Mouse (Mus musculus) hindbrain, embryonic 16.5 days (tissue): ENCODE measurements around the gene Vmn1r152. TPM values are rescaled to one million over a fixed set of nuclear protein-coding genes. Genes with fewer than 3 reads are reported as not detected.
"Not testable (repeated sequence)": the region's sequence is repeated elsewhere in the genome, so short reads cannot be mapped to it uniquely, and the experiment has no call there.

Source experiments
- ATAC-seq: fragments of 200-750 bp; cut with Nextera tagmentation; 2 replicates; pipeline ENCODE4 v1.8.0; 2017; ENCODE audit warnings: moderate TSS enrichment, moderate library complexity
- H3K27ac ChIP-seq: fragments of 300-500 bp; sonication (generic); 2 replicates; pipeline ENCODE4 v1.5.1; 2014; ENCODE audit warnings: low read depth, mild to moderate bottlenecking, control low read depth, low read length, moderate library complexity
- H3K27me3 ChIP-seq: fragments of 300-500 bp; sonication (generic); replicated peaks from 2 replicates; pipeline ENCODE4 v1.6.1; 2014; ENCODE audit warnings: low read length; ENCODE audit not compliant: control insufficient read depth, insufficient read depth
- H3K36me3 ChIP-seq: fragments of 300-500 bp; sonication (generic); 2 replicates; pipeline ENCODE4 v1.6.1; 2014; ENCODE audit warnings: mild to moderate bottlenecking, low read length, moderate library complexity, mixed read lengths; ENCODE audit not compliant: control insufficient read depth, insufficient read depth
- H3K4me1 ChIP-seq: fragments of 300-500 bp; sonication (generic); 2 replicates; pipeline ENCODE4 v1.6.1; 2014; ENCODE audit warnings: low read depth, low read length; ENCODE audit not compliant: control insufficient read depth, insufficient read depth
- H3K4me2 ChIP-seq: fragments of 300-500 bp; sonication (generic); 2 replicates; pipeline ENCODE4 v1.6.1; 2014; ENCODE audit warnings: mild to moderate bottlenecking, low read length, control low read depth, moderate library complexity
- H3K4me3 ChIP-seq: fragments of 300-500 bp; sonication (generic); 2 replicates; pipeline ENCODE4 v1.5.1; 2014; ENCODE audit warnings: mild to moderate bottlenecking, low read length, control low read depth, moderate library complexity
- H3K9ac ChIP-seq: fragments of 300-500 bp; sonication (generic); 2 replicates; pipeline ENCODE4 v1.6.1; 2014; ENCODE audit warnings: low read depth, mild to moderate bottlenecking, control low read depth, low read length, moderate library complexity
- H3K9me3 ChIP-seq: fragments of 300-500 bp; sonication (generic); 2 replicates; pipeline ENCODE4 v1.6.1; 2014; ENCODE audit warnings: mild to moderate bottlenecking, low read length, moderate library complexity; ENCODE audit not compliant: control insufficient read depth
- WGBS: fragments of 180-500 bp; shearing (Covaris S2); extraction: QIAGEN DNeasy Blood & Tissue Kit; methylation state at CpG from one replicate; pipeline ENCODE4 v1.1.7; 2014; 5-methylcytosine and 5-hydroxymethylcytosine counted together
- polyA plus RNA-seq: library from polyadenylated mRNA; unstranded; fragments of >200 nt; fragmentation: Nextera tagmentation; extraction: Ambion mirVana; gene quantifications from 2 replicates; pipeline ENCODE4 v1.2.1, GENCODE M21; 2015

Gene Vmn1r152
- polyA plus RNA-seq = not detected in 2 replicates

DNA sequence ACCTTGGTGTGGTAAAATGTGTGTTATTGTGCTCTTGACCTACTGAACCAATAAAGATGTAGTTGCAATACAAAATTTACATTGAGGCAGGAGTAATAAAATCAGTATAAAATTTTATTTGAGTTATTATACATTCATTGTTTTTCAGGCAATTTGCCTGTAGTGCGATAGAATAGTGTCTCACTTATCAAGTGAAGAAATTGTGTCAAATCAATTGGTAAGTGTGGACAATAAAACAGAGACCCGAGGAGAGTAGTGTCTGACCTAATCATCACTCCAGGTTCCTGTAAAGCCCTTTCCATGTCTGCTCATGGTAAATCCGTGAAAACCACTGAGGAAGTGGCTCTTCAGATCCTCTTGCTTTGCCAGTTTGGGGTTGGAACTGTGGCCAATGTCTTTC lies at the start of gene Vmn1r152:
TSS of gene Vmn1r152 (plus strand) at position 301 of the 400 bp plus-strand sequence.
- H3K4me1 ChIP-seq, H3K9ac ChIP-seq, H3K4me3 ChIP-seq, ATAC-seq, H3K4me2 ChIP-seq, H3K9me3 ChIP-seq, H3K36me3 ChIP-seq, H3K27me3 ChIP-seq, H3K27ac ChIP-seq: not testable (repeated sequence)
- WGBS = no CpG with 5 or more reads among the region's 3 CpGs

DNA sequence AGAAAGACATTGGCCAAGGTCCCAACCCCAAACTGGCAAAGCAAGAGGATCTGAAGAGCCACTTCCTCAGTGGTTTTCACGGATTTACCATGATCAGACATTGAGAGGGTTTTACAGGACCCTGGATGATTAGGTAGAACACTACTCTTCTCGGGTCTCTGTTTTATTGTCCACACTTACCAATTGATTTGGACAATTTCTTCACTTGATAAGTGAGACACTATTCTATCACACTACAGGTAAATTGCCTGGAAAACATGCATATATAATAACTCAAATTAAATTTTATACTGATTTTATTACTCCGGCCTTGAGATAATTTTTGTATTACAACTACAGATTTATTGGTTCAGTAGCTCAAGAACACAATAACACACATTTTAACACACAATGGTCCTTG lies 23.2 kb upstream of the Vmn1r152 start, which contains the start of gene Vmn1r151:
TSS of gene Vmn1r151 (minus strand) at position 101 of the 400 bp plus-strand sequence.
- not testable (repeated sequence) for H3K4me3 ChIP-seq, H3K27me3 ChIP-seq, H3K9ac ChIP-seq, H3K4me2 ChIP-seq, H3K9me3 ChIP-seq, ATAC-seq, H3K27ac ChIP-seq, H3K4me1 ChIP-seq, H3K36me3 ChIP-seq
- WGBS = 40% methylated on average over 1 of the region's 3 CpGs

DNA sequence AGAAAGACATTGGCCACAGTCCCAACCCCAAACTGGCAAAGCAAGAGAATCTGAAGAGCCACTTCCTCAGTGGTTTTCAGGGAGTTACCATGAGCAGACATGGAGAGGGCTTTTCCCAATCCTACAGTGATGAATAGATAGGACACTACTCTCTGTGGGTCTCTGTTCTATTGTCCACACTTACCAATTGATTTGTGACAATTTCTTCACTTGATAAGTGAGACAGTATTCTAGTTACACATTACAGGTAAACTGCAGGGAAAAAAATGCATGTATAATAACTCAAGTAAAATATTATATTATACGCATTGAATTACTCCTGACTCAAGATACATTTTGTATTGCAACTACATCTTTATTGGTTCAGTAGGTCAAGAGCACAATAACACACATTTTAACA lies 12.0 kb downstream of the Vmn1r152 start, which contains the start of gene Gm8677:
TSS of gene Gm8677 (minus strand) at position 101 of the 400 bp plus-strand sequence.
- H3K4me2 ChIP-seq, H3K4me1 ChIP-seq, H3K27me3 ChIP-seq, H3K27ac ChIP-seq, ATAC-seq, H3K9ac ChIP-seq, H3K36me3 ChIP-seq, H3K4me3 ChIP-seq, H3K9me3 ChIP-seq: not testable (repeated sequence)
- whole genome bisulfite sequencing = no CpG with 5 or more reads among the region's 1 CpGs

DNA sequence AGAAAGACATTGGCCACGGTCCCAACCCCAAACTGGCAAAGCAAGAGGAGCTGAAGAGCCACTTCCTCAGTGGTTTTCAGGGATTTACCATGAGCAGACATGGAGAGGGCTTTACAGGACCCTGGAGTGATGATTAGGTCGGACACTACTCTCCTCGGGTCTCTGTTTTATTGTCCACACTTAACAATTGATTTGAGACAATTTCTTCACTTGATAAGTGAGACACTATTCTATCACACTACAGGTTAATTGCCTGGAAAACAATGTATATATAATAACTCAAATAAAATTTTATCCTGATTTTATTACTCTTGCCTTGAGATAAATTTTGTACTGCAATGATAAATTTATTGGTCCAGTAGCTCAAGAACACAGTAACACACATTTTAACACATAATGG lies 42.5 kb downstream of the Vmn1r152 start, which contains the start of gene Gm4201:
TSS of gene Gm4201 (minus strand) at position 101 of the 400 bp plus-strand sequence.
- H3K9me3 ChIP-seq, ATAC-seq: not testable (repeated sequence)
- WGBS = no CpG with 5 or more reads among the region's 3 CpGs

More for the DNA sequence above, 42.5 kb downstream of the Vmn1r152 start, which contains the start of gene Gm4201:
- not testable (repeated sequence) for H3K4me3 ChIP-seq, H3K4me1 ChIP-seq, H3K27ac ChIP-seq, H3K36me3 ChIP-seq, H3K27me3 ChIP-seq, H3K9ac ChIP-seq, H3K4me2 ChIP-seq

Other genes with a start within 250 kb of the Vmn1r152 start
- not detected in 2 replicates for gene Gm4187, start 193.2 kb upstream of the Vmn1r152 start, polyA plus RNA-seq
- gene Gm8660, start 151.9 kb upstream of the Vmn1r152 start, polyA plus RNA-seq = not detected in 2 replicates
- gene Vmn1r148, start 109.4 kb upstream of the Vmn1r152 start, polyA plus RNA-seq = not detected in 2 replicates
- not detected in 2 replicates for gene Vmn1r149, start 84.7 kb upstream of the Vmn1r152 start, polyA plus RNA-seq
- not detected in 2 replicates for gene Gm10665, start 58.9 kb upstream of the Vmn1r152 start, polyA plus RNA-seq
- not detected in 2 replicates for gene Vmn1r151, start 23.3 kb upstream of the Vmn1r152 start, polyA plus RNA-seq
- gene Gm8677, start 11.9 kb downstream of the Vmn1r152 start, polyA plus RNA-seq = not detected in 2 replicates
- gene Gm4201, start 42.4 kb downstream of the Vmn1r152 start, polyA plus RNA-seq = not detected in 2 replicates
- gene Gm4565, start 65.2 kb downstream of the Vmn1r152 start, polyA plus RNA-seq = not detected in 2 replicates
- not detected in 2 replicates for gene Vmn1r155, start 135.1 kb downstream of the Vmn1r152 start, polyA plus RNA-seq
- gene Gm8693, start 169.3 kb downstream of the Vmn1r152 start, polyA plus RNA-seq = not detected in 2 replicates
- not detected in 2 replicates for gene Gm4567, start 196.7 kb downstream of the Vmn1r152 start, polyA plus RNA-seq
- gene Vmn1r157, start 238.7 kb downstream of the Vmn1r152 start, polyA plus RNA-seq = not detected in 2 replicates